Mouse (Mus musculus) heart, embryonic 14.5 days (tissue): ENCODE measurements around the gene Fgfr2. TPM values are rescaled to one million over a fixed set of nuclear protein-coding genes. Genes with fewer than 3 reads are reported as not detected.

Source experiments
- ATAC-seq: fragments of 200-750 bp; cut with Nextera tagmentation; 2 replicates; pipeline ENCODE4 v1.8.0; 2017; ENCODE audit warnings: low read depth, moderate TSS enrichment; ENCODE audit not compliant: insufficient number of reproducible peaks, insufficient read depth, low FRiP score
- H3K27ac ChIP-seq, 2 experiments: fragments of 200-500 bp in 1 of 2; fragments of 300-500 bp in 1 of 2; sonication (generic) in 1 of 2; replicated peaks in 1 of 2; 2 replicates each; pipeline ENCODE4 v1.5.1; 2012 to 2014; ENCODE audit warnings: low read depth in 2 of 2, low read length in 2 of 2, control low read depth in 1 of 2, mild to moderate bottlenecking in 1 of 2, mixed read lengths in 1 of 2; ENCODE audit not compliant: control insufficient read depth in 1 of 2, insufficient read depth in 1 of 2
- H3K27me3 ChIP-seq: fragments of 300-500 bp; sonication (generic); 2 replicates; pipeline ENCODE4 v1.6.1; 2014; ENCODE audit warnings: mild to moderate bottlenecking, low read length, control low read depth; ENCODE audit not compliant: control insufficient read depth, insufficient read depth
- H3K36me3 ChIP-seq: fragments of 300-500 bp; sonication (generic); 2 replicates; pipeline ENCODE4 v1.6.1; 2014; ENCODE audit warnings: mild to moderate bottlenecking, control low read depth, low read length, mixed read lengths; ENCODE audit not compliant: control insufficient read depth, insufficient read depth
- H3K4me1 ChIP-seq, 2 experiments: fragments of 200-500 bp in 1 of 2; fragments of 300-500 bp in 1 of 2; sonication (generic) in 1 of 2; 2 replicates each; pipeline ENCODE4 v1.6.1; 2012 to 2014; ENCODE audit warnings: low read length in 2 of 2, control low read depth in 1 of 2, mixed read lengths in 1 of 2; ENCODE audit not compliant: control insufficient read depth in 2 of 2, insufficient read depth in 2 of 2
- H3K4me2 ChIP-seq: fragments of 300-500 bp; sonication (generic); 2 replicates; pipeline ENCODE4 v1.6.1; 2014; ENCODE audit warnings: mild to moderate bottlenecking, low read length
- H3K4me3 ChIP-seq, 2 experiments: fragments of 200-500 bp in 1 of 2; fragments of 300-500 bp in 1 of 2; sonication (generic) in 1 of 2; 2 replicates each; pipeline ENCODE4 v1.5.1; 2012 to 2014; ENCODE audit warnings: low read length in 2 of 2, mild to moderate bottlenecking in 2 of 2, control low read depth in 1 of 2, low read depth in 1 of 2, moderate library complexity in 1 of 2; ENCODE audit not compliant: control insufficient read depth in 1 of 2, insufficient read depth in 1 of 2
- H3K9ac ChIP-seq: fragments of 300-500 bp; sonication (generic); 2 replicates; pipeline ENCODE4 v1.6.1; 2014; ENCODE audit warnings: mild to moderate bottlenecking, low read length
- H3K9me3 ChIP-seq: fragments of 300-500 bp; sonication (generic); 2 replicates; pipeline ENCODE4 v1.6.1; 2016; ENCODE audit warnings: low read length, control low read depth; ENCODE audit not compliant: control insufficient read depth
- WGBS: fragments of 180-500 bp; shearing (Covaris S2); extraction: QIAGEN DNeasy Blood & Tissue Kit; methylation state at CpG from one replicate; pipeline ENCODE4 v1.1.7; 2014; 5-methylcytosine and 5-hydroxymethylcytosine counted together
- polyA plus RNA-seq: library from polyadenylated mRNA; unstranded; fragments of >200 nt; fragmentation: Nextera tagmentation; extraction: Ambion mirVana; gene quantifications from 2 replicates; pipeline ENCODE4 v1.2.1, GENCODE M21; 2014

Gene Fgfr2
- polyA plus RNA-seq, 1 experiment from 2014 or later: 22.4 TPM

- Histone ChIP-seq H3K4me2 (peak within 1 kb of the TSS; percentile 70), H3K9ac (peak within 1 kb of the TSS; percentile 59), H3K27ac (no peak within 1 kb of the TSS), H3K4me3 (peak within 1 kb of the TSS; percentile 33 to 42), H3K36me3 (no peaks in the 10 kb centered on the region), H3K9me3 (no peaks in the 10 kb centered on the region), H3K4me1 (peaks cover 8 to 12% of the 10 kb centered on the region in 2 experiments; a peak in 3 of 4 replicates), H3K27me3 (no peaks in the 10 kb centered on the region)
- ATAC-seq: no peak
- WGBS: 19% methylated on average over 15 of the region's 15 CpGs
Measured at GRCm38 (mm10) chr7:130577388-130578003, 2545.7 kb downstream of the Fgfr2 start, which contains the start of gene Tacc2. Gene Tacc2 (plus strand): TSS chr7:130577438.

GRCm38 (mm10) chr7:130576981-130577380 is 2546.2 kb downstream of the Fgfr2 start:
- 8% methylated on average over 10 of the region's 10 CpGs for WGBS
- H3K4me1 ChIP-seq: peaks cover 8 to 12% of the 10 kb centered on the region in 2 experiments; a peak in 3 of 4 replicates
- no peaks in the 10 kb centered on the region for H3K27me3 ChIP-seq
- no peaks in the 10 kb centered on the region for H3K9me3 ChIP-seq
- H3K36me3 ChIP-seq: no peaks in the 10 kb centered on the region
- H3K4me3 ChIP-seq: peak overlapping the region; percentile 33 to 42
- peak overlapping the region; percentile 59 for H3K9ac ChIP-seq
- H3K4me2 ChIP-seq: peak overlapping the region; percentile 70
- no peak overlapping the region for H3K27ac ChIP-seq
- no peak for ATAC-seq

GRCm38 (mm10) chr7:130574211-130574991 is 2548.7 kb downstream of the Fgfr2 start:
- Histone ChIP-seq H3K4me3 (no peak overlapping the region), H3K4me2 (peak overlapping the region; percentile 25; the same call in 1 of the 2 replicates), H3K27me3 (no peaks in the 10 kb centered on the region), H3K4me1 (peaks cover 8 to 12% of the 10 kb centered on the region in 2 experiments), H3K36me3 (no peaks in the 10 kb centered on the region), H3K9ac (no peak overlapping the region), H3K27ac (no peak overlapping the region; a peak in 1 of 4 replicates), H3K9me3 (no peaks in the 10 kb centered on the region)
- WGBS: 45% methylated on average over 13 of the region's 13 CpGs
- 0 out of 2 replicates have a peak, but pooled peaks have one; percentile 26 for ATAC-seq

GRCm38 (mm10) chr7:130573746-130574145 is 2549.4 kb downstream of the Fgfr2 start:
- H3K27ac ChIP-seq: no peak overlapping the region; a peak in 1 of 4 replicates
- 94% methylated on average over 10 of the region's 10 CpGs for WGBS
- H3K4me2 ChIP-seq: no peak overlapping the region

GRCm38 (mm10) chr7:130572821-130573220 is 2550.3 kb downstream of the Fgfr2 start, which contains the start of gene Nsmce4a:
Gene Nsmce4a (minus strand): TSS chr7:130573118.
- Histone ChIP-seq H3K4me1 (peaks cover 12 to 20% of the 10 kb centered on the region in 2 experiments), H3K4me3 (no peak within 1 kb of the TSS), H3K9me3 (no peaks in the 10 kb centered on the region), H3K4me2 (no peak within 1 kb of the TSS), H3K36me3 (no peaks in the 10 kb centered on the region), H3K27me3 (no peaks in the 10 kb centered on the region), H3K27ac (no peak within 1 kb of the TSS; a peak in 1 of 4 replicates), H3K9ac (no peak within 1 kb of the TSS)
- no peak for ATAC-seq
- 82% methylated on average over 8 of the region's 11 CpGs for WGBS

More at GRCm38 (mm10) chr7:130573746-130574145, 2549.4 kb downstream of the Fgfr2 start:
- no peak overlapping the region for H3K4me3 ChIP-seq
- peaks cover 12 to 19% of the 10 kb centered on the region in 2 experiments for H3K4me1 ChIP-seq
- H3K9me3 ChIP-seq: no peaks in the 10 kb centered on the region
- no peaks in the 10 kb centered on the region for H3K27me3 ChIP-seq
- H3K9ac ChIP-seq: no peak overlapping the region
- no peaks in the 10 kb centered on the region for H3K36me3 ChIP-seq
- ATAC-seq: no peak

- WGBS: 89% methylated on average over 7 of the region's 7 CpGs
- Histone ChIP-seq H3K27me3 (no peaks in the 10 kb centered on the region), H3K4me2 (no peak overlapping the region), H3K27ac (no peak overlapping the region), H3K36me3 (no peaks in the 10 kb centered on the region), H3K9me3 (no peaks in the 10 kb centered on the region), H3K4me1 (peaks cover 8 to 15% of the 10 kb centered on the region in 2 experiments), H3K9ac (no peak overlapping the region), H3K4me3 (no peak overlapping the region)
- no peak for ATAC-seq
Measured at GRCm38 (mm10) chr7:130570472-130570871, 2552.7 kb downstream of the Fgfr2 start.

- no peaks in the 10 kb centered on the region for H3K9me3 ChIP-seq
- no peak overlapping the region for H3K4me2 ChIP-seq
- H3K4me1 ChIP-seq: peaks cover 4 to 12% of the 10 kb centered on the region in 2 experiments
- peak overlapping the region; percentile 44; the same call in 1 of the 2 replicates for H3K9ac ChIP-seq
- no peaks in the 10 kb centered on the region for H3K27me3 ChIP-seq
- H3K27ac ChIP-seq: peak overlapping the region; percentile 29 to 58; a peak in 3 of 4 replicates
- H3K4me3 ChIP-seq: no peak overlapping the region
- no peaks in the 10 kb centered on the region for H3K36me3 ChIP-seq
- ATAC-seq: no peak
- WGBS: 30% methylated on average over 9 of the region's 9 CpGs
Measured at GRCm38 (mm10) chr7:130568783-130569436, 2554.2 kb downstream of the Fgfr2 start.
